Mouse (Mus musculus) intestine, embryonic 14.5 days (tissue): ENCODE measurements at regions not wholly inside any gene's neighbourhood (a gene's known extent, or its start where the extent isn't known, plus 50 kb on each side); places are given as distances from the start of the nearest gene placed in this dataset.

Experiments
- ATAC-seq: fragments of 200-750 bp; cut with Nextera tagmentation; replicated peaks from 2 replicates; pipeline ENCODE4 v1.8.0; 2017; ENCODE audit warnings: low read depth, moderate number of reproducible peaks, moderate TSS enrichment, moderate library complexity; ENCODE audit not compliant: low FRiP score, low TSS enrichment
- DNase-seq: peaks from one replicate; pipeline ENCODE4 v3.0.0-alpha.2; 2018; ENCODE audit warnings: low spot score
- H3K27ac ChIP-seq: fragments of 300-500 bp; sonication (generic); 2 replicates; pipeline ENCODE4 v1.5.1; 2014; ENCODE audit warnings: low read depth, mild to moderate bottlenecking, control low read depth
- H3K27me3 ChIP-seq: fragments of 300-500 bp; sonication (generic); replicated peaks from 2 replicates; pipeline ENCODE4 v1.6.1; 2014; ENCODE audit warnings: low read length, control low read depth; ENCODE audit not compliant: control insufficient read depth, insufficient read depth
- H3K36me3 ChIP-seq: fragments of 300-500 bp; sonication (generic); 2 replicates; pipeline ENCODE4 v1.6.1; 2014; ENCODE audit warnings: low read length, control low read depth; ENCODE audit not compliant: control insufficient read depth, insufficient read depth
- H3K4me1 ChIP-seq: fragments of 300-500 bp; sonication (generic); replicated peaks from 2 replicates; pipeline ENCODE4 v1.6.1; 2014; ENCODE audit warnings: low read length, control low read depth, mixed read lengths; ENCODE audit not compliant: control insufficient read depth, insufficient read depth
- H3K4me2 ChIP-seq: fragments of 300-500 bp; sonication (generic); 2 replicates; pipeline ENCODE4 v1.6.1; 2014; ENCODE audit warnings: low read length
- H3K4me3 ChIP-seq: fragments of 300-500 bp; sonication (generic); 2 replicates; pipeline ENCODE4 v1.5.1; 2014; ENCODE audit warnings: low read depth, low read length, control low read depth, mixed read lengths
- H3K9ac ChIP-seq: fragments of 300-500 bp; sonication (generic); 2 replicates; pipeline ENCODE4 v1.6.1; 2014; ENCODE audit warnings: mild to moderate bottlenecking, low read length
- H3K9me3 ChIP-seq: fragments of 300-500 bp; sonication (generic); 2 replicates; pipeline ENCODE4 v1.6.1; 2016; ENCODE audit warnings: low read length, control low read depth; ENCODE audit not compliant: control insufficient read depth
- WGBS: fragments of 180-500 bp; shearing (Covaris S2); extraction: QIAGEN DNeasy Blood & Tissue Kit; methylation state at CpG from one replicate; pipeline ENCODE4 v1.1.7; 2014; 5-methylcytosine and 5-hydroxymethylcytosine counted together

DNA sequence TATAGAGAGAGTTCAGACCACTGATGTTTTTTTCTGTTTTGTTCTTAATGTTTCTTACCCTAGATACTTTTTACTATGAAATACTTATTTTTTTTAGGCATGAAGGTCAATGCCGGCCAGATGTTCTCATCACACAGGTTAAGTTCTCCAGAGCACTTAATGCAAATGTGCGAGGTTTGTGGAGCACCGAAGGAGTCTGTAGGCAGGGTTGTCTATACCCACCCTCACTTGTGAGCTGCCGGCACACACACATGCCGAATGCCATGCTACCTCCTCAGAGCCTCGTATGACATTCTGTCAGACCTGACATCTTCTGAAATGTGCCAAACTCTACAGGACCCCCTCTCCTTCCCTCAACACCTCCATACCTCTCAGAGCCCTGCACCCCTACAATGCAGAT is 80.5 kb upstream of the Ccn6 start:
- no peaks in the 10 kb centered on the region for H3K9me3 ChIP-seq
- H3K27me3 ChIP-seq, result no peaks in the 10 kb centered on the region
- no peak overlapping the region for H3K27ac ChIP-seq
- H3K9ac ChIP-seq, result no peak overlapping the region
- WGBS, result 85% methylated on average over 6 of the region's 6 CpGs
- H3K36me3 ChIP-seq, result no peaks in the 10 kb centered on the region
- no peak overlapping the region for H3K4me3 ChIP-seq
- no peak for DNase-seq
- ATAC-seq, result no peak
- H3K4me2 ChIP-seq, result no peak overlapping the region
- H3K4me1 ChIP-seq, result no peaks in the 10 kb centered on the region; the same call in 1 of the 2 replicates

DNA sequence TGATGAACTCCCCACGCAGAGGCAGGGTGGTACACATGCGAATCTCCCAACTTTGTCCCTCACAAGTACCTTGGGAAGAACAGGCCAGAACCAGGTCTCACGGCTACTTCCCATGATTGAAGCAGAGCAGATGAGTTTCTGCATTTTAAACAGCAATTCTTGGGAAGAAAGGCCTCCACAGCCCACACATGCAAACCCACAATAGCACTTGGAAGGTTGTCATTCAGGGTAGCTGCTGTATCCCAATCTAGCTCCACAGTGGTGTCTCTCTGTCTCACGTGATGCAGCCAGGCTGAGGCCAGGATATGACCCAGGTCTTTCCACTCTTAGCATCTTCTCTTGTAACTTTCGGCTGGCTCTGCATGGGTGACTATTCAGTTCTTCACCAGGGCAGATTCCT is 78.8 kb upstream of the Ccn6 start:
- Histone ChIP-seq H3K27me3 (no peaks in the 10 kb centered on the region), H3K9me3 (no peaks in the 10 kb centered on the region), H3K36me3 (no peaks in the 10 kb centered on the region), H3K27ac (no peak overlapping the region), H3K4me2 (no peak overlapping the region), H3K9ac (no peak overlapping the region), H3K4me3 (no peak overlapping the region), H3K4me1 (peaks cover 6% of the 10 kb centered on the region)
- ATAC-seq, result no peak
- DNase-seq, result peak; percentile 41
- WGBS, result 89% methylated on average over 5 of the region's 5 CpGs

DNA sequence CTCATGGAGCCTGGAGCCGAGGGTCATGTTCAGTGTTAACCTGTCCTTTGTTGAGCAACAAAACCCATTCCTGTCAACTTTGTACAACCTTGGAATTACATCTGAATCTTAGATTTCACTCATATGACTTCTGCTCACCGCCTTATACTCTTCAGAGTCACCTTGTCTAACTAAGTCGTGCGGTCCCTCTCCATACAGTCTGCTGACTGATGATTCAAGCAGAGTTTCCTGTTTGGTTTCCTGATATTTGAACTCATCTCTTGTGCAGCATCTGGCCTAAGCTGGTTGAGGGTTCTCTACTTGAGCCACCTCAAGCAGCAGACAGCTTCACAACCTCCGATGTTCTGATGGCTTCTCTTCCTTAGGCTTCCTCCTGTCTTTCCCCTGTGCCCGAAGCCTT is 78.3 kb upstream of the Ccn6 start:
- Histone ChIP-seq H3K4me3 (no peak overlapping the region), H3K4me2 (no peak overlapping the region), H3K9ac (no peak overlapping the region), H3K27me3 (no peaks in the 10 kb centered on the region), H3K4me1 (peaks cover 6% of the 10 kb centered on the region), H3K9me3 (no peaks in the 10 kb centered on the region), H3K36me3 (no peaks in the 10 kb centered on the region), H3K27ac (no peak overlapping the region)
- DNase-seq (no peak), ATAC-seq (no peak)
- 89% methylated on average over 6 of the region's 6 CpGs for whole genome bisulfite sequencing

DNA sequence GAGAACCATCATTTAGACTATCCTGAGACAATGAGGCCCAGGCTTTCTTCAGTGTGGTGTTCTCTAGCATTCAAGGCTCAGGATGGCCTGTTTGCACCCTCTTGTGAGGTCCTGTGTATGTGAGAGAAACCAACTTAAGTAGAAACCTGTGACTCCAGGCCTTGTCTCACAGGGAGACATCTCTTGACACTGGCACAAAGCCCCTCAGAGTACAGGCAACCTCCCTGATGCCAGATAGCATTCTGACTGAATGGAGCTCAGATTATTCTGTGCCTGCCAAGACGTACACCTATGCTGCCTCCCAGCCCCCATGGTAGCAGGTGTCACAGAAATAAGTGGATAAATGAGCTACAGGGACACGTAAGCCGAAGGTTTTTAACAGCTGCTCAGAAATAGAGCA is 77.9 kb upstream of the Ccn6 start:
- Histone ChIP-seq H3K4me1 (peaks cover 6% of the 10 kb centered on the region), H3K27ac (no peak overlapping the region), H3K4me2 (no peak overlapping the region), H3K36me3 (no peaks in the 10 kb centered on the region), H3K9me3 (no peaks in the 10 kb centered on the region), H3K9ac (no peak overlapping the region), H3K4me3 (no peak overlapping the region), H3K27me3 (no peaks in the 10 kb centered on the region)
- DNase-seq, result no peak
- WGBS, result 89% methylated on average over 3 of the region's 3 CpGs
- ATAC-seq, result no peak

DNA sequence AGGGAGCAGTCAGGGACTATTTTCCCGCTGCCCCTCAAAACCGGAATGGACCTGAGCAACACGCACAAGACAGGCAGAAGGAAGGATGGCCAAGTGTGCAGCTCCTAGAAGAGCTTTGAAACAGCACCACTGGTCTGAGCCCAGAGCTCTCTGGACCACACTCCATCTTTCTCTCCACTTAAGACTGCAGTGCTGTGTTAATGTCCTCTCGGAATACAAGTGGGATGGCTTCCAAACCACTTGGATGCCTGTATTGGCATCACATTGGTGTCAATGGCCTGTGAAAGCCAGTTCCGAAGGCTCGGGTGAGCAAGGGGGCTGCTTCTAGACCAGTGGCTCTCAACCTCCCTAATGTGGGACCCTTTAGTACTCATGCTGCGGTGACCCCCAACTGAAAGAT is 77.4 kb upstream of the Ccn6 start:
- ATAC-seq (no peak), DNase-seq (no peak)
- Histone ChIP-seq H3K9me3 (no peaks in the 10 kb centered on the region), H3K36me3 (no peaks in the 10 kb centered on the region), H3K4me3 (no peak overlapping the region), H3K9ac (no peak overlapping the region), H3K27me3 (no peaks in the 10 kb centered on the region), H3K4me2 (no peak overlapping the region), H3K4me1 (peaks cover 6% of the 10 kb centered on the region), H3K27ac (no peak overlapping the region)
- 90% methylated on average over 7 of the region's 7 CpGs for WGBS

DNA sequence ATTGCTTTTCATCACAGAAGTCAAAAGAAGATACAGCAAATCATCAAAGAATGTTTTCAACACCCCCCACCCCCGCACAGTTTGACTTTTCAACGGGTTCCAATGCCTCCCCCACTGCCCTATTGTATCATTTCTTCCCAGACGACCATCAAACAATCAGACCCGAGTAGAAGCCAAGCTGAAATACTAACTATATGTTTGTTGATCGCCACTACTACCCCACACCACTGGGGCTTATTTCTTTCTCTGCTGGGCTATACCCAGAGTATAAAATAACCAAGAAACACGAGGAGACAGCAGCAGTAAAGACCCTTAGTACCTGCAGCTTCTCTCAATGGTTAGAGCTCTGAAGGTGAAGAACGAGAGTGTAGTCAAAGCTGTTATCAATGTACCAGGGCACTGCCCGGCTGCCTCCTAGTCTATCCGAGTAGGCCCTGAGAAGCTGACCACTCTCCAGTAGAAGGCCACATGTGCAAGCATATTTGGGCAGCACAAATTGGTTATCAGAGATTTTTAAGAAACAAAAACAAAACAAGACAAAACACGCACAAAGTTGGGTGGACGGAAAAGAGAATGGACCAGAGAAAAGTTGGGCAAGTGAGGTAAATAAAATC is 76.7 kb upstream of the Ccn6 start:
- Histone ChIP-seq H3K9ac (0 out of 2 replicates have a peak overlapping the region, but pooled peaks have one; percentile 3), H3K4me3 (no peak overlapping the region), H3K27me3 (no peaks in the 10 kb centered on the region), H3K4me1 (peaks cover 6% of the 10 kb centered on the region), H3K36me3 (no peaks in the 10 kb centered on the region), H3K27ac (no peak overlapping the region), H3K4me2 (peak overlapping the region; percentile 28; the same call in 1 of the 2 replicates), H3K9me3 (no peaks in the 10 kb centered on the region)
- WGBS, result 48% methylated on average over 11 of the region's 11 CpGs
- DNase-seq, result no peak
- peak; percentile 48; the same call in 1 of the 2 replicates for ATAC-seq

DNA sequence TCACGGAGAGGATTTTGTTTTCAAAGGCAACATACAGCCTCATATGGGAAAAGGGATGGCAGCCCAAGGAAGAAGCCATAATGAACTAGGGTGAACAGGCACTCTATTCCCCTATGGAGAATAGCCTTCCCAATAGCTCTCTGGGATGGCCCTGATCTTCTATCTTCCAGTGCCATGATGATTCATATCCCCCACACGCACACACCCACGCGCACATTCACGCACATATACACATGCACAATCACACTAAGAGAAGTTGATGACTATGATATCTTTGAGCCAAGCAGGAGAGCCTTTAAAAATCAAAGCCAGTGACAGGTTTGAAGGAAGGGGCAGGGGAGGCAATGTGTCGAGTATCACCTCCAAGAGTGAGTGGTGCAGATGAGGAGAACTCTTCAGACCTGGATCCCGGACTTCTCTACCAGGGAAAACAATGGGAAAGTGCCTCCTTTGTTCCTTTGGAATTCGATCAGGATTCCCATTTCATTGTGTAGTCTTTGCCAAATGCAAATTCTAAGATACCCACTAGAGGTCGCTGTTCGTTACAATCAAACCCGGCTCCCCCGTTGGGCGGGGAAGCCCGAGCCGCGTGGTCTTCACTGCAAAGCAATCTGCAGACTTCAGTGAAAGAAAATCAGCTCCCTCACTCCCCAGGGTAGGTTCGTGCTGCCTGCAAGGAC is 76.0 kb upstream of the Ccn6 start:
- Histone ChIP-seq H3K4me2 (peak overlapping the region; percentile 28; the same call in 1 of the 2 replicates), H3K4me3 (no peak overlapping the region), H3K9me3 (no peaks in the 10 kb centered on the region), H3K36me3 (no peaks in the 10 kb centered on the region), H3K9ac (0 out of 2 replicates have a peak overlapping the region, but pooled peaks have one; percentile 3), H3K27me3 (no peaks in the 10 kb centered on the region), H3K27ac (no peak overlapping the region), H3K4me1 (peaks cover 6% of the 10 kb centered on the region)
- WGBS, result 16% methylated on average over 17 of the region's 17 CpGs
- ATAC-seq (peak; percentile 87), DNase-seq (peak; percentile 81)

DNA sequence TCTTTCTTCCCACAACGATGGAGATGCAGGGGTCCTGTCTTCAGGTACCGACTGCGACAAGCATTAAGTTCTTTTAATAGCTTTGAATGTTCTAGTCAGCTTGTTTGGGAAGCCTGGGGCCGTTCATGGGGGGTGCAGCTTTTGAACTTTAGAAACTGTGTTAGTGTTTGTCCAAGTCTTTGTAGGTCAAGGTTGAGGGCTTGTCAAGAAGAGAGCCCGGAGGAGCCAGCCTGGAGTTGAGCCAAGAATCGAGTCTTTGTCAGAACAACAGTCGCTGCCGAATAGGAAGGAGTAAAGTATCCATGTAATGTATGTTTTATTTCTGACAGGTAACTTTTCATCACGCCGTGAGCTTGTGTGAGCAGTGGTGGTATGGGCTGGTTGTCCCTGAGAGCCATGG is 75.0 kb upstream of the Ccn6 start:
- DNase-seq (peak; percentile 47), ATAC-seq (no peak)
- Histone ChIP-seq H3K27me3 (no peaks in the 10 kb centered on the region), H3K27ac (no peak overlapping the region), H3K4me3 (no peak overlapping the region), H3K9me3 (no peaks in the 10 kb centered on the region), H3K4me1 (peaks cover 6% of the 10 kb centered on the region), H3K36me3 (no peaks in the 10 kb centered on the region), H3K9ac (no peak overlapping the region), H3K4me2 (no peak overlapping the region)
- WGBS, result 51% methylated on average over 10 of the region's 10 CpGs

DNA sequence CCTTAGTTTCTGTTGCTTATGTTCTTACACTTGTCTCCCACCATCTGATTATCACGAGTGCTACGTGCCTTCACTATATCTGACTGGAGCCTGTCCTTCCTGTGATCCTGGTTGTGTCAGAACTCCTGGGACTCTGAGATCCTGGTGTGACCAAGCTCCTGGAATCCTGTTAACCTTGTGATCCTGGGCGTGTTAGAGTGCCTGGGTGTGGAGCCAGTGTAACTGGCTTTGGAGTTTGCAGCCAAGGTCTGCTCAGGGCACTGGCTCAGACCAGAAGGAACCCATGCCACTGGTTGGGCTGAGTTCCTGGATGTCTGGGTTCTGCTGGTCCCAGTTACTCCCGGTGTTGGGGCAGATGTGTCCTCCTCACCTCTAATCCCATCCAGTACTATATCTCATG is 74.0 kb upstream of the Ccn6 start:
- 83% methylated on average over 4 of the region's 4 CpGs for WGBS
- Histone ChIP-seq H3K4me1 (peaks cover 6% of the 10 kb centered on the region), H3K4me3 (no peak overlapping the region), H3K9me3 (no peaks in the 10 kb centered on the region), H3K27me3 (no peaks in the 10 kb centered on the region), H3K9ac (no peak overlapping the region), H3K27ac (no peak overlapping the region), H3K36me3 (no peaks in the 10 kb centered on the region), H3K4me2 (no peak overlapping the region)
- ATAC-seq (no peak), DNase-seq (peak; percentile 43)
